Mouse (Mus musculus) megakaryocyte progenitor cell, adult 5-6 weeks (primary cell): ENCODE measurements around the gene Mtor. TPM values are rescaled to one million over a fixed set of nuclear protein-coding genes. Genes with fewer than 3 reads are reported as not detected.

Experiments used
- ATAC-seq: replicated peaks from 2 replicates; pipeline ENCODE4 v1.8.0; 2016; ENCODE audit warnings: mild to moderate bottlenecking, moderate TSS enrichment, inconsistent platforms; ENCODE audit not compliant: poor library complexity
- total RNA-seq, 2 experiments: library from RNA; stranded (forward) in 1 of 2; stranded (reverse) in 1 of 2; fragments of 157-497, 149-512 nt in 1 of 2; fragments of 200-1000 nt in 1 of 2; gene quantifications; 2 replicates each; pipeline versions ENCODE4 v1.2.3 to v1.2.4; 2015 to 2017

Mtor gene
- total RNA-seq, 2 experiments from 2014 or later = 14.7 to 23.5 TPM

DNA sequence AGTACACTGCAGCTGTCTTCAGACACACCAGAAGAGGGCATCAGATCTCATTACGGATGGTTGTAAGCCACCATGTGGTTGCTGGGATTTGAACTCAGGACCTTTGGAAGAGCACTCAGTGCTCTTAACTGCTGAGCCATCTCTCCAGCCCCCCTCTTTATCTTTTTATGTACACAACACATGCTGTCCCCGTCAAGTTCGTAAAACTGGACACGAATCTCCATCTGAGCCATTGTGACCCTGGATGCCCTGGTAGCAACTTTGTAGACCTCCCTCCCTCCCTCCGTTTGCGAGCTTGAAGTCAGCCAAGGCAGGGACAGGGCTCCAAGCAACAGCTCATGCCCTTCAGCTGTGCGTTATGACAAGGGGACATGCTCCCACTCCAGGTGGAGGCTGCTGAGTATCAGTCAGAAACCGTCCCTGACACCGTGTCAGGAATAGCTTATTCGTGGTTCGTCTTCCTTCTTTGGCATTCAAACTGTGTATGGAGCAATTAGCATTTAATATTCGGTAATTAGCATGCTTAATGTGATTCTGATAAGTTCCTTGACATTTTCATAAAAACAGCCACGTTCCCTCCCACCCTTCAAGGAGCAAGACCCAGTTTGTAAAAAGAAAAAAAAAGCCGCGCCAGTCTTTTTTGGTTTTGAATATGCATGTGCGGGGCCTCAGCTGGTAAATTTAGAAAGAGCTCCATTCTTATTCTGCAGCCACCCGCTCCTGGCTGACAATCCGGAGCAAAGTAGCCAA lies 142.2 kb downstream of the Mtor start:
- ATAC-seq = peak; percentile 26

DNA sequence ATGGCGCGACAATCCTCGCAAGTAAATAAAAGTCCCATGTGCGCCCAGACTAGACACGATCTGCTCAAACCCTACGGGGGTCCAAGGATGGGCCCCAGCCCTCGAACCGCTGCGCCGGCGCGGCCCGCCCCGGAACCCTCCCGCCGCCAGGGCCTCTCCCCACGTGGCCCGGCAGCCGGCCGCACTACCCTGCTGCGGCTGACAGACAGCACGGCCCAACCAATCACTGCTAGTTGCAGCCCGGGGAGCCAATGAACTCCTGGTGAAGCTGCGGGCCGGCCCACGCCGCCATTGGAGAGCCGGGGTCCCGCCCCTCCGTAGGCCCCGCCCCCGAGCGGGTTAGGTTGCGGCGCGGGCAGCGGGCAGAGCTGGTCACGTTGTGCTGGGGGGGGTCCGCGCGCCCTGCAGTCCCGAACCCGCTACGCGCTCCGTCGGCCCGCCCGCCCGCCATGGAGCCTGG lies 142.8 kb downstream of the Mtor start, which contains the start of gene Srm:
Gene Srm, plus strand, starts transcription at position 333 of the 460 bp plus-strand sequence.
- ATAC-seq = peak; percentile 85

DNA sequence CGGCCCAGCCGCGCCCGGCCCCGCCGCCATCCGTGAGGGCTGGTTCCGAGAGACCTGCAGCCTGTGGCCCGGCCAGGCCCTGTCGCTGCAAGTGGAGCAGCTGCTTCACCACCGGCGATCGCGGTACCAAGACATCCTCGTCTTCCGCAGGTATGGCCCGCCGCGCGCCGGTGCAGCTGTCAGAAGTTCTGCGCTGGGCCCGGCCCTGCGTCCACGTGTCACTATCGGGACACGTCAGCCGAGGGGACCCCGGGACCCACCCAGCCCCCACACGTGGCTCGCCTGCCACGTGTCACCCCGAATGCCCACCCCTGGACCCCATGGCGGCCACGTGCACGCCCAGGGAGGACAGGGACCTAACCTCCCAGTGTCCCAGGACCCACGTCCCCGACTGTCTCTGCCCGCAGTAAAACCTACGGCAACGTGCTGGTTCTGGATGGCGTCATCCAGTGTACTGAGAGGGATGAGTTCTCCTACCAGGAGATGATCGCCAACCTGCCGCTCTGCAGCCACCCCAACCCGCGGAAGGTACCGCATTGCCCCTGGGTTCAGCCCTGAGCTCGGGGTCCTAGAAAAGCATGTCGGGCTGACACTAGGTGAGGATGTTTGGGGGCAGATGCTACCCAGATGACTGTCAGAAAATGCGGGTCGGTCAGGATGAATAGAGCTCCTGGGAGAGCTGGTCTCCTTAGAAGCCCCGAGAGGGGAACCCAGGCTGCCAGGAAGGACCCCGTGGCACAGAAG lies 143.4 kb downstream of the Mtor start:
- ATAC-seq = peak; percentile 17

DNA sequence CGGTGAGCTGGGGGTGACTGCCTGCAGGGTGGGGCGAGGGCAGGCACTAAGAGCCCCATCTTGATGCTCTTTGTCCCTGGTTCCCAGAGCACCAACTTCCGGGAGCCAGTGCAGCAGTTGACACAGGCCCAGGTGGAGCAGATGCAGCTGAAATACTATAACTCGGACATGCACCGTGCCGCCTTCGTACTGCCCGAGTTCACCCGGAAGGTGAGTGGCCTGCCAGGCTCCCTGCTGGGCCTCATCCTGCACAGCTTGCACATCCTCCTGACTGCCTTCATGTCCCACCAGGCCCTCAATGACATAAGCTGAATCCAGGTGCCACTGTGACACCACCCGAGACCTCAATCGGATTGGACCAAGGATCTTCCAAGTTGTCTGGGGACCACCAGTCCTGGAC lies 145.6 kb downstream of the Mtor start:
- ATAC-seq = no peak

DNA sequence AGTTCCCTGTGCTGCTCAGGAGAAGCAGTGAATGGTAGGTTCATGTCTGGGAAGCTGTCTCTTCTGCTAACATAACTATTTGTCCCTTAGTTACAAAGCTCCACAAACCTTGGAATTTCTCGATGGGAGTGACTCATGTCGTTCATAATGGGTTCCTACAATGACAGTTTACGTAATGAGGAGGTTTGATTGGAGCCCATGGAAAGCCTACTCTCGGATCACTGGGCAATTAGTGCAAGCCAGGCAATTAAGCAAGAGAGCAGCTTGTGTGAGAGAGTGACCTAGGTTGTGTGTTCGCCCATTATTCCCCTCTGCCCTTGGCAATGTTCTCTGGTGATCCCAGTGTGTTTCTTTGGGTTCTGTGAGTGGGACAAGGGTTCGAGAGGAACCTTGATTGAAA lies 147.5 kb downstream of the Mtor start:
- ATAC-seq = no peak

DNA sequence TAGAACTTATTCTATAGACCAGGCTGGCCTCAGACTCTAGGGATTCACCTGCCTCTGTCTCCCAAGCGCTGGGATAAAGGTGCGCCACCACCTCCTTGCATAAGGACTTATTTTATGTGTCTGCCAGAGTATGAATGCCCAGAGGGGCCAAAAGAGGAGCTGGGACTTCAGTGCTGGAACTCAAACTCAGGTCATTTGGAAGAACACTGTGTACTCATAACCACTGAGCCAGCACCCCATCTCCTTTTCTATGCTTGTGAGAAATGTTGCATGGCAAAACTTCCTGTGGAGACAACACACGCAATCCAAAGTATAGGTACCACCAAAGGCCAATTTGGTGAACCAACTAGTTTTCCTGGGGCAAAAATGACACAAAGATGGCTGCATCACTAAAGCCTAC lies 148.3 kb downstream of the Mtor start:
- ATAC-seq = no peak

DNA sequence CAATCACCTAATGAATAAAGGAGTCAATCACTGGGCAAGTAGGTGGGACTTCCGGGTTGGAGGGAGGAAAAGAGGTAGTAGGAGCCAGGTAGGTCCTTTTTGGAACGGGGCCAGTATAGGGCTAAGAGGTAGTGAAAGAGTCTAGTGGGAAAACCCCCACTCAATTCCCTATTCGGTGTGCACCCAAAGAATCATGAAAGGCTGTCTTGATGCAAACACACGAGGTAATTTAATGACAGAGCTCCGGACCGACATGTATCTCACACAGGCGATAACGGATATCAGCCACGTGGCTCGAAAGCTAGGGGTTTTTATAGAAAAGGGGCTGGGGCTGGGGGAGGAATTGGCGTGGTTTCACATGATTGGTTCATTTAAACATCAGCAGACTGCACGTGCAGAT lies 150.4 kb downstream of the Mtor start:
- no peak for ATAC-seq

DNA sequence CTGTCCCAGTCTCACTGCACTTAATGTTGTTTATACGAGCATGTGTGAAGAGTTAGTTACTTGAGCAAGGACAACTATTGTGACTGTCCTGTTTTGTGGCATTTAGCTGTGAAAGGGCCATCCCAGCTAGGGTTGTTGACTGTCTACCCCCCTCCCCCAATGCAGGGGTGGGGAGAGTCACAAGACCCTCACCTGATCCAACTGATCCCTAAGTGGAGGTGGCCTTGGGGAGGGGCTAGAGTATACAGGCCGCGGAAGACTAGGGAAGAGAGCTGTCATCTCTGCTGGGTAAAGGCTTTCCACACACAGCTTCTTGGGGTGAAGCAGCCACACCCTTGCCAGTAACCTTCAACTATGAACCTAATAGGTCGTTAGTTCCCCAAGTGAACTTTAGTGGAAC lies 151.9 kb downstream of the Mtor start:
- ATAC-seq = no peak

DNA sequence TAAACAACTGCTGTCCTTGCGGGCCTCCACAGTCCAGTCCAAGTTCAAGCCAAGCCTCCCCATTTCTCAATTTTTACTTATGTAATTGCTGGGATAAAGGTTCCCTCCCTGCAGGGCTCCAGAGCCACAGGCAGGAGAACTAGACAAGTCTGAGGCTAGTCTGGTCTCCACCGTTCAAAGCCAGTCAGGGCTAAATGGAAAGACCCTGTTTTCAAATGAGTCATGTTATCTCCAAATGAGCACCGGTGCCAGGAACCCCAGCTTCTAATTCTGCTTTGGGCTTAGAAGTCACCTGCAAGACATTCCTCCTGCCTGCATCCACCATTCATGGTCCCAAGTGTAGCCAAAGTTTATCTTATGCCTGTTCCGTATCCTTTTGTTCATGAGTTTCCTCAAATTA lies 153.5 kb downstream of the Mtor start:
- ATAC-seq = no peak

DNA sequence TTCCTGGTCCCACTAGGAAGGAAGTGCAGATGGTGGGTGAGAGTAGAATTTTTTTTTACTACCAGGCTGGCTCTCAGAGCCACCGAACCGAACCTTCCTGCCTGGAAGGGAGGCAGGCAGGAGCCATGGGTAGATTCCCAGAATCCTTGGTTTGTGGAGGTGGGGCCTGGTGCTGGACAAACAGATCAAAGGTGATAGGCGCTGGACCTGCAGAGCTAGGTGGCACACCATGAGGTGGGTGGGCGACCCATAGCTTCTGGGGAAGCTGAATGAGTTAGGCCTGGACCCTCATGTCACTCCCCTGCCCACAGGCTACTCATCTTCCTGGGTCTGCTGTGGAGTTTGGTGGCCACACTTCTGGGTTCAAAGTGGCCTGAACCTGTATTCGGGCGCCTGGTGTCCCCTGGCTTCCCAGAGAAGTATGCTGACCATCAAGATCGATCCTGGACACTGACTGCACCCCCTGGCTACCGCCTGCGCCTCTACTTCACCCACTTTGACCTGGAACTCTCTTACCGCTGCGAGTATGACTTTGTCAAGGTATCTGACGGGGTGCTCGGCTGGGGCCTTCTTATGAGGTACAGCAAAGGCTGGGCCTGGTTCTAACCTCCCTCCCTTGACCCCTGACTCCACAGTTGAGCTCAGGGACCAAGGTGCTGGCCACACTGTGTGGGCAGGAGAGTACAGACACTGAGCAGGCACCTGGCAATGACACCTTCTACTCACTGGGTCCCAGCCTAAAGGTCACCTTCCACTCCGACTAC lies 154.1 kb downstream of the Mtor start, which contains the start of gene Masp2:
Gene Masp2, plus strand, starts transcription at position 198 of the 764 bp plus-strand sequence.
- no peak for ATAC-seq

DNA sequence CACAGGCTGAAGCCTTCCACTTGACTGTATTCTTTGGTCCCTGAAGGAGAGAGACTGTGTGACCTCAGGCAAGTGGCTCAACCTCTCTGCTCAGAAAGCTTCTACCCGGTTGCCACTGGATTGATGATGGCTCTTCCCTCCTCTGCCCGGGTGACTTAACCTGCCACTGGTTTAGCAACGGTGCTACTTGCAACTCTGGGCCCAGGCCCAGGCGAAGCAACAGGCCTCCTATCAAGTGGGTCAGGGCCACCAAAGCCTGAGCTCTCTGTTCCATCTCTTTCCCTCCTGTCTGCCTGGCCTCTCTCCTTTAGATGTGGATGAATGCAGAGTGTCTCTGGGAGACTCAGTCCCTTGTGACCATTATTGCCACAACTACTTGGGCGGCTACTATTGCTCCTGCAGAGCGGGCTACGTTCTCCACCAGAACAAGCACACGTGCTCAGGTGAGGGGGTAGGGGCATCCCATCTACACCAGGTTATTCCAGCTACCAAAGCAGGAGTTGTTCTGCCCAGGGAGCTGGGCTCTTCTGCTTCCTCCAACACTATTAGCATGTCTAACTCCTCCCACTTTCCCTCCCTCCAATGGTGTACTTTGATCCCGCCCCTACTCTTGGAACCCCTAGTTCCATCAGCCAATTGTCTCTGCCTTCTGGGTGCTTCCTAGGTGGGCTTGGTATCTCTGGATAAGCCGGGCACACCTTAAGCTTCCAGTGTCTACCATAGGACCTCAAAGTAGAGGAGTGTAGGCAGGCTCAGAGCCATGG lies 155.1 kb downstream of the Mtor start:
- no peak for ATAC-seq

DNA sequence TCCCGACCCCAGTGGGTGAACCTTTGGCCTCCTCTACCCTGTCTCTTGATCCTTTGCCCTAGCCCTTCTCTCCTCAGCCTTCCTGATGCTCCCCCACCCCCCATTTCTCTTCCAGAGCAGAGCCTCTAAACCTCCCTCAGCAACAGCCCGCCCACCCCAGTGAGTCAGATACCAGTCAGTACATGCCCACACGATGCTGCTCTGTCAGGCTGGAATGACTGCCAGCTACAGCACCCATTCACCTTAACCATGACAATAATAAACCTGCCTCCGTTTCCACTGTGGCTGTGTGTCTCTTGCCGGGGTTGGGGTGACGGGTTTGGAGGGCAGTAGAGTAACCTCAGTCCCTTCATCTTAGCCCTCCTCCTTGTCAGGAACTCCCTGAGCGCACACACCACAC lies 155.7 kb downstream of the Mtor start:
- no peak for ATAC-seq

DNA sequence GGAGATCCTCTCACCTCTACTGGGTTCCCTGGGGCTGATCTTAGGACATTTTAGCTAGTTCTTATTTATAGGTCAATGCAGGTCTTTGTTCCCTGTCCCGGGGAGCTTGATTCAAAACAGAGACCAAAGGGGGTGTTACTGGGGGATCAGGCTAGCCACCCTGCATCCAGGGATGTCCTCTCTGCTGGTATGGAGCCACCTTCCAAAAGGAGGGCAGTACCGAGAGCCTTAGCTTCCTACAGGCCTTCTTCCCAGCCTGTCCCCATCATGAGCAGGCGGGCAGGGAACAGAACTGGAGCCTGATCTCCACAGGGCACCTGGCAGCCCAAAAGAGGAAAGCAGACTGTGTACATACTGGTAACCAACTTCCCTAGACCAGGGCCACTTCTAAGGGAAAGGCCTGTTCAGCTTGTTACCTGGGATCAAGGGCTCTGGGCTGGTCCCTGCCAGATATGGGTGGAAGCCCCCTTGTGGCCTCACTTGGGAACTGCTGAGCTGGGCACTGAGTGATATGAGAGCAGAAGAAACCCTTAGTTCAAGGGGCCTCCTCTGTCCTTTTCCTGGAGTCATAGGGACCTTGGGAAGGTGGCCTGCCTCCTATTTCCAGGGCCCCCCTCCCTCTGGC lies 156.2 kb downstream of the Mtor start:
- ATAC-seq = peak; percentile 85

Other genes starting within 250 kb of the Mtor start
- not detected in 2 replicates for gene Disp3, start 160.6 kb upstream of the Mtor start, total RNA-seq (2015)
- not detected in 2 replicates for gene Disp3, start 160.6 kb upstream of the Mtor start, total RNA-seq (2017)
- 10.8 and 12.7 TPM in 2 replicates for gene Ubiad1, start 3.8 kb upstream of the Mtor start, total RNA-seq (2015)
- gene Ubiad1, start 3.8 kb upstream of the Mtor start, total RNA-seq (2017) = 11.3 TPM in 2 replicates
- not detected in 2 replicates for gene Angptl7, start 51.8 kb downstream of the Mtor start, total RNA-seq (2015)
- not detected in 2 replicates for gene Angptl7, start 51.8 kb downstream of the Mtor start, total RNA-seq (2017)
- gene Exosc10, start 109.8 kb downstream of the Mtor start, total RNA-seq (2015) = 63.6 and 70.4 TPM in 2 replicates
- gene Exosc10, start 109.8 kb downstream of the Mtor start, total RNA-seq (2017) = 57.9 and 59.4 TPM in 2 replicates
- gene Srm, start 142.9 kb downstream of the Mtor start, total RNA-seq (2015) = 228 and 250 TPM in 2 replicates
- gene Srm, start 142.9 kb downstream of the Mtor start, total RNA-seq (2017) = 55.7 and 60.8 TPM in 2 replicates
- gene Masp2, start 153.9 kb downstream of the Mtor start, total RNA-seq (2015) = not detected in 2 replicates
- gene Masp2, start 153.9 kb downstream of the Mtor start, total RNA-seq (2017) = 0.04 TPM in 1 of 2 replicates, not detected in the other
- 300 and 381 TPM in 2 replicates for gene Tardbp, start 178.4 kb downstream of the Mtor start, total RNA-seq (2015)
- gene Tardbp, start 178.4 kb downstream of the Mtor start, total RNA-seq (2017) = 512 and 640 TPM in 2 replicates
- gene Gm572, start 194.7 kb downstream of the Mtor start, total RNA-seq (2015) = not detected in 2 replicates
- not detected in 2 replicates for gene Gm572, start 194.7 kb downstream of the Mtor start, total RNA-seq (2017)